Mouse (Mus musculus) spleen, embryonic (tissue): Measurements from ENCODE around the gene Atl2.

Experiments used
- CTCF ChIA-PET: fragments of 350-600 bp; sonication (Branson Sonifier 250); formaldehyde crosslinking; loops from one replicate; lab custom pipeline; 2022; lab: Charles Lee

Atl2 gene

DNA sequence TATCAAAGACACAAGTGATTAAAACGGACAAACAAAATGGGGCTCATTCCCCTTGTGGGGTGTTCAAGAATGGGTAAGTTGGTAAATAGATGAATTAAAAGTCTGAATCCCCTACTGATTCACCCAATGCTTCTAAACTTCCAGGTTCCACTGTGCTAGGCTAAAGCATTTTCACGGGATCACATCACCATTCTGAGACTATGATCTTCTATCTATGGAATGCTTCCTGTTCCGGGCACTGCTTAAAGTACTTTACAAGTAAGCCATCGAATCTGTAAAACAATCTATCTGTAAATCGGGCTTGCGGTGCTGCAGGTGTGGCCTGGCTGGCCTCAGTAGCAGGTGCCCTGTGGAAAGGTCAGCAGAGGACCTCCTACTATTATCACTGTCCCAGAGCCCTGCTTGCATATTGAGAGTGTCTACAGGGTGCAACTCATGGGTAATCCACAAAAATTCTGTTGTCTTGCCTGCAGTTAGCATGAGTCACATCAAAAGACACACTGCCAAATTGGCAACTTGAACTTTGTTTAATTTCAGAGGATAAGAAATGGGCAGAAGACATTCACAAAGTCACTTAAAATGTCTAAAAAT, 2.3 kb upstream of the Atl2 start:
- CTCF ChIA-PET, result no interaction called here

DNA sequence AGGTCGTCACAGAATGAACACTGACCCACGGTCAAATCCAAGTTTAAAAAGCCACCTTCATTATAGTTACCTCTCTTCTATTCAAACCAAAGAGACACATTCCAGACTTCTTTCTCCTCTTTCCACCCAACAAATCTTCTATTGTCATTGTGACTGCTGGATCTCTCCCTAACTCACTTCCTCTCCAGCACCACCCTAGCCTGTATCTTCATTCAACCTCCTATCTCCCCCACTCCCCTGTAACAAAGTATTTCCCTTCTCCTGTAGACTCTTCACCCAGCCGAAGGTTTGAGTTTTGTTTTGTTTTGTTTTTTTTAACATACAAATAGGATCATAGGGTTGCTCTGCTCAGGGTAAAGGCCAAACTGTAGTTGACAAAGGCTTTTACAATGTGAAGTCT, 1.7 kb upstream of the Atl2 start:
- CTCF ChIA-PET, result no interaction called here

DNA sequence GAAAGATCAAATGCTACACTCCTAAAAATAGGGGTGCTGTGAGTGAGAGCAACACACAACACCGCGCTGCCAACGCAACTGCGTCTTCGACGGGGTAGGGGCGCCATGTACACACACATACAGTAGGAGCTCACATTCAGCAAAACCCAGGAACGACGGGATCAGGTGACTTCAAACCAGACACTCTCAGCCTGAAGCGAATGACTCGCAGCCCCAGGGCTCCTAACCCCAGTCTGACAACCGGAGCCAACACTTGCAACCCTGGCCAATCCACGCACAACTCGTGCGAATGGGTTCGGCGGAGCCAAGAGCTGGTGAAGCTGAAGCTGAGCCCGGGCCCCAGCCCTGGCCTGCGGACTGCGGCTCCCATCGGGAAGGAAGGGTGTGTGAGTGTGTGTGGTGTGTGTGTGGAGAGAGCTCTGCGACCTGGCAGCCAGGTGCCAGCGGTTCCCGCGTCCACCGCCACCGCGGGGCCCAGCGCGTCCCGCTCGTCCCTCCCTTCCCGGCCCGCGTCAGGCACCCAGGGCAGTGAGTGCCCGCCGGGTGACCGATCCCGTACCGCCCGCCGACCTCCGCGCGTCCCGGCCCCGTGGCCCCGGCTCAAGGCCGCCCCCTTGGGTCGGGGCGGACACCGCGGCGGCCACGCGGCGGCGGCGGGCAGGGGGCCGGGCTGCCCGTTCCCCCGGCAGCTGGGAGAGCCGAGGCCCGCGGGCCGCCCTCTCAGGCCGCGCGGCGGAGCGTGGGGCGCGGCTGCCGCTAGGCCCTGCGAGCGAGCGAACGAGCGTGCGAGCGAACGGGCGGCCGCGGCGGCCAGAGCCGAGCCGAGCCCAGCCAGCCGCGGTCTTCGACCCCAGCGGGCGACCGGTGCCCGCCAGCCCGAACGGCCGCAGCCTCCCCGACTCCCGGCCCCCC, 696 bp downstream of the Atl2 start:
- CTCF ChIA-PET, result no interaction called here

DNA sequence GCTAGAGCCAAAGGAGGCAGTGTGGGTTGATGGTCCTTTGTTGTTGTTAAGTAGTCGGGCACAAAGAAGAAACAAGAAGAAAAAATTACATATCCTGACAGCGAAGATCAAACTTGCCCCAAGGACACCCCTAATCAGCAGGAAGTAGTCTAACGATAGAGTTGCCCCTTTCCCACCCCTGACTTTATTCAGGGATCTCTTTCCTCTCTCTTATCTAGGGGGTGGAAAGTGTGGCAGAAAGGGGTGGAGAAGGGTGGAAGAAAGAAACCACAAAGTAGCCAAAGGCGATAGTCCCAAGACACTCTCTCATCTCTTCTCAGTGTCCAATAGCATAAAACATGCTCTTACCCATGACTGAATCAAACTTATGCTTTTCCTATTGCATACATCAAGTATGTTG, 1.9 kb downstream of the Atl2 start:
- CTCF ChIA-PET, result no interaction called here

GRCm38 (mm10) chr17:79891944-79892343, 4.0 kb downstream of the Atl2 start:
- CTCF ChIA-PET, result no interaction called here

DNA sequence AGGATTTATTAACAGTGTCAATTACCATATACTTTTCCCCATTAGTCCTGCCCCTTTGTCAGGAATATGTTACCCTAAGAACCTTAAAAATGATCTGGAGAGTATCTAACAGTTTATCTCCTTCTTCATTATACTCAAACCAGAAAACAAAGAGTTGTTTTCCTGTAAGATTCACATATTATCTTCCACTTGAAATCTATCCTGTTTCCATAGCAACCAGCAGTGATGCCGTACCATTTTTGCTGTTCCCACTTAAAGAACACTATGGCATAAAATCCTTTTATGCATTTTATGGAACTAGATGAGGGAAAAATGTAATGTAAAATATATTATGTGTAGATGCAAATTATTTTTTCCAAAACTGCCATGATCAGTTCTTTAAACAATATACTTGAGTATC, 8.0 kb downstream of the Atl2 start:
- CTCF ChIA-PET, result no interaction called here

DNA sequence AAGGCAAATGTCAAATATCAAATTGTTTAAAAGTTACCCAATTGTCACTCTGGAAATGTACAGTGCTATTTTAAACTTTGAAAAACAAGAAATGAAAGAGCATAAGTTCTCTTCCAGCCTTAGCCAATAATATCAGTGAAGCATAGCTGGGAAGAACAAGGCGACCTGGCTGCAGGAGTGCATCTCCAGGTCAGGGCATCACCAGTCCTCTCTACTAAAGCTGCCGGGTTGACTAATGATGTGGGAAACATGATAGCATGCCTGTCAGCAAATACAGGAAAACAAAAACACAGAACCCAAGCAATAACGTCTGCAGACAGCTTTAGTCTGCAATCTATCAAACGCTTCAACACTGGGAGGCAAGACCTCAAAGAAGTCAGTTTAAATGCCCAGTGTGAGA, 12.7 kb downstream of the Atl2 start:
- CTCF ChIA-PET, result no interaction called here

DNA sequence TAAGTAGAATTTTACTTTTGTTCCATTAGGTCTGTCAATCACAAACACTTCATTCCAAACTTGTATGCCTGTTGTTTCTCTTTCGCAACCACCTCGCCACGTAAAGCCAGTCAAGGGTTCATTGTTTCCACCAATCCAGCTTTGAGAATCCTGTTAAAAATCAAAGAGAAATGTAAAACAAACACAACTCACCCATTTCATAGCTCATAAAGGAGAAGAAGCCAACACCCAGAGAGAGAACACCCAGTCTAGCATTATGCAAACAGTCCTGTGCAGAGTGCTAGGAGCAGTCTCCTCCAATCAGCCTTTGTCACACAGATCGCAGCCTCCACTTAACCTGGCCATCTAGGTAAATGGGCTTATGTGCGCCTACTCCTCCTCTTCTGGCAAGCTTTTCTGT, 30.9 kb downstream of the Atl2 start:
- CTCF ChIA-PET, result interaction anchor here (0.8 kb wide), 1 partner anchor 29 kb away, joined by 3 read pairs; no protein-coding TSS in a partner anchor

DNA sequence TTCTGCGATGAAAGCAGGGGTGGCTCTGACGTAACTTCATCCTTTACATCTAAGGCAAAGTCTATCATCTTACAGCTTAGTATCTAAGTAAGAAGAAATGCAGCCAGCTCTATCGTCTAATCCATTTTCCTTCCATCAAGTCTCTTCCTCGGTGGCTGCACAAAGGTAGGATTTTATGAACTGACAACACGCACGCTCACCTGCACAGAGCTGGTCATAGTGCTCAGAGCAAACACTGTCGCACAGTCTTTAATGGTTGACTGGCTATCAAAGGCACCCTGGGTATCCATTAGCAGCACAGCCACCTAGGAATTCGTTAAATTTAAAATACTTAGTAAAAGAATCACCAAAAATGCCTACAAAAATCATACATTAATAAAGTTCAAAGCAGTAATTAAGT, 31.4 kb downstream of the Atl2 start:
- CTCF ChIA-PET, result interaction anchor here (0.8 kb wide), 1 partner anchor 28 kb away, joined by 3 read pairs; no protein-coding TSS in a partner anchor

GRCm38 (mm10) chr17:79862038-79862437, 33.9 kb downstream of the Atl2 start:
- CTCF ChIA-PET, result no interaction called here

- CTCF ChIA-PET, result no interaction called here
Observed at GRCm38 (mm10) chr17:79855533-79855932, 40.4 kb downstream of the Atl2 start.

DNA sequence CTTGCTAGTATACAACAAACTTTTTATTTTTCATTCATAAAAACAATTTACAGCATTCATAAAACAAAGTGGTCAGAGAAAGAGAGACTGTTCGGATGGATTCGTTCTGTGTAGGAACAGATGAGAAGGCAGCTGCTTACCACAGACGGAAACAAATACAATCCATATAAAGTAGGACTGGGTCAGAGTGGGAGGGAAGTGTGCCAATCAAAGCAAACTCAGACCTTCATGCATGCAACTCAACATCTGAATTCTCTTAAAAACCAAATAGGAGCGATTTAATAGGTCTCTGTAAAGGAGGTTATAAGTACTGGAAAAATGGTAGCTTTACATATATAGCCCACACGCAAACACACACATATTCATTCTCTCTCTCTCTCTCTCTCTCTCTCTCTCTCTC, 47.5 kb downstream of the Atl2 start:
- CTCF ChIA-PET, result no interaction called here

DNA sequence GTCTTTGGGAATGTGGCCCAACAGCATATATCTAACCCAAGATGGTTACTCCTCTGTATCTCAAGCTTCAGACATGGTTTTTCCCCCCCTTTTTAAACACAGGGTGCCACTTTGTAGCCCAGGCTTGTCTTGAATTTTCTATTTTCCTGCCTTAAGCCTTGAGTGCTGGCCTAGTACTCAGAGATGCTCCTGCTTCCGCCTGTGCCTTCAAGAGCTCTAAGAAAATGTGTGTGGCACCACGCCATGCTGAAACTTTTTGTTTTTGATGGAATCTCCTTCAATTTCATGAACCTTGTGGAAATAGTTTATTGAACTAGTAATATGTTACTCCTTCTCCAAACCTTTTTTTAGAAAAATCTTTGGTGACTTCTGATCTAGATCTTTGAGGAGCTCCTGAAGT, 49.7 kb downstream of the Atl2 start:
- CTCF ChIA-PET, result interaction anchor here (0.7 kb wide), 1 partner anchor 188 kb away, joined by 6 read pairs; no protein-coding TSS in a partner anchor

DNA sequence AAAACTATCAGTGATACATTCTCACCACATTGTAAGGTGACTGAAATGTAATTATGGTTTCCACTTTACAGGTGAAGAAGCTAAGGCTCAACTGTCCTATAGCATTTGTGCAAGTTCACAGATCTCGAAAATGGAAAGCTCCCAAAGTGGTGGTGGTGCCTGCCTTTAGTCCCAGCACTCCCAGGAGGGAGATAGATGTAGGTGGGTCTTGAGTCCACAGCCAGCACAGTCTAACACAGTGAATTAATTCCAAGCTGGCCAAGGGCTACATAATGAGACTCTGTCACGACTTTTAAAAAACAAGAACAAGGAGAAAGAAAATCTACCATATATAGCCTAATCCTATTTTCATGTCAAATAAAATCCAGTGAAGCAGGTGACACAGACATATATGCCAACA, 50.2 kb downstream of the Atl2 start:
- CTCF ChIA-PET, result no interaction called here

DNA sequence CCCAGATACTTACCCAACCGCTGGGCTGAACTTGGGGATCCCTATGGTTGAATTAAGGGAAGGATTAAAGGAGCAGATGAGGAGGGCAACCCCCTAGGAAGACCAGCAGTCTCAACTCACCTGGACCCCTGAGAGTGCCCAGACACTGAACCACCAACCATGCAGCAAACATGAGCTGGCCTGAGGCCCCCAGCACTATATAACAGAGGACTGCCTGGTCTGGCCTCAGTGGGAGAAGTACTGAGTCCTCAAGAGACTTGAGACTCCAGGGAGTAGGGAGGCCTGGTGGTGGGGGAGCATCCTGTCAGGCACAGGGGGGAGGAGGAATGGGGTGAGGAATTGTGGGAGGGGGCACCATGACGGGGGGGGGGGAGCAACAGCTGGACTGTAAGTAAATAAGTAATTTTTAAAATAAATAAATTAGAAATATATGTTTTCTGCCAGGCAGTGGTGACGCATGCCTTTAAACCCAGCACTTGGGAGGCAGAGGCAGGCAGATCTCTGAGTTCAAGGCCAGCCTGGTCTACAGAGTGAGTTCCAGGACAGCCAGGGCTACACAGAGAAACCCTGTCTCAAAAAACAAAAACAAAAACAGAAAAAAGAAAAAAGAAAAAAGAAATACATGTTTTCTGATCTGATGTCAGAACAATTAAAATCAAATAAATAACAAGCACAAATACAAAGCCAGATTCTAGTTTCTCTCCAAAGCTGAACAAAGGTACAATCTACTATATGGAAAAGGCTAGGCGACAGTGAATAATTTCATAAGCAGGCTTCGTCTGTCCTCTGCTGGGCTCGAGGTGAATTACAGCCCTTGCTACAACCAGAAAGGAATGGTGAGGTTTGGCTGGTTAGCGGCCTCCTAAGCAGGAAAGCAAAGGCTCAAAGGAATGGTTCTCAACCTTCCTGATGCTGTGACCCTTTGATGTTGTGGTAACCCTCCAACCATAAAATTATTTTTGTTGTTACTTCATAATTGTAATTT, 55.4 kb downstream of the Atl2 start:
- CTCF ChIA-PET, result interaction anchor here (0.7 kb wide), 1 partner anchor 172 kb away, joined by 10 read pairs; no protein-coding TSS in a partner anchor

GRCm38 (mm10) chr17:79836978-79837377, 58.9 kb downstream of the Atl2 start:
- CTCF ChIA-PET, result no interaction called here

DNA sequence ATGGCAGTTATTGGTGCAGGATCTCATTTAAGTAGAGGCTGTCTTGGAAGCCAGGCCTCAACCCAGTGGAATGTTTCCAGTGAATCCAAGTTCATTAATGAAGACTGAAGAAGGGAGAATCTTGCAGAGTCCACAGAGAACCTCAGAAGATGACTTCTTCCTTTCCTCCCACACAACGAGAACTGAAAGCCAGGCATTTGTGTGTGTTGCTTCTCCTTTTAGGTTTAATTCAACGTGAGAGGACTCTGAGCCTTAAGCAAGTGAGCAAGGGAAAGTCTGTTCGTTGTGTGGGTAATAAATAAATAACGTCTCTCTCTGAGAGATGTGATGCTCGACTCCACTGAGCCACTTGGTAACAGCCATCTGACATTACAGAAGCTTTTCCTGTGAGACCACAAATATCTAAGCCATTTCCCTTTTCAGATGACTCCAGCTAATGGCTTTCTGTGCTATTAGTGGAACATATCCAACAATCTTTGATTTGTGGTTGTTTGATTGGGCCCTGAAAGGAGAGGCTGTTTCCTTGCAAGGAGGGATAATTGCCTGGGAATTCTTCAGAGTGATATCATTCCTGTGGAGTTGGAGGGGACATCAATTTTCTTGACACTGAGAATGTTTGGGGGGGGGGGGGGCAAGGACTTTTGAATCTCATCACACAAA, 60.1 kb downstream of the Atl2 start:
- CTCF ChIA-PET, result interaction anchor here (0.6 kb wide), 1 partner anchor 29 kb away, joined by 3 read pairs; no protein-coding TSS in a partner anchor

DNA sequence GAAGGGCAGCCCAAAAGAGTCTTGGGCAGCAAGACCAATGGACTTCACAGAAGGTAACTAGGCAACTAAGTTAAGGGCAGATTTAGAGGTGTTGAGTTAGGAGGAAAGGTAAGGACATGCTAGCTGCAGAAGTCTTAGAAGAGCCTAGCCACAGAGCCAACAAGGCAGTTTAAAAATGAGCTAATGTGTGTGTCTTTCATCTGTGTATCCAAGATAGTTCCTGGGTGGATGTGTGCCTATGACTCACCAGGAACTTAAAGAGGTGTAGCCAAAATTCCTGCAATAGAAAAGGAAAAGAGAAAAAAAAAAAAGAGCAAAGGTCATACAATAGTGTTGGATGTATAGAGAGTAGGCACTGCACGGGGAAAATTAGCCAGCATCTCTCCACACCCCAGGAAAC, 63.6 kb downstream of the Atl2 start:
- CTCF ChIA-PET, result no interaction called here

GRCm38 (mm10) chr17:79826482-79827034, 69.4 kb downstream of the Atl2 start:
- CTCF ChIA-PET, result no interaction called here

- CTCF ChIA-PET, result no interaction called here
Observed at GRCm38 (mm10) chr17:79825241-79826030, 70.5 kb downstream of the Atl2 start.
